Mouse (Mus musculus) ovary, postnatal 10 days (tissue): ENCODE data around the gene Kat2a.

Source experiments
- DNase-seq: peaks from one replicate; pipeline ENCODE4 v3.0.0; 2022; ENCODE audit warnings: low spot score

The Kat2a gene

GRCm38 (mm10) chr11:100735954-100736745 lies 23.9 kb upstream of the Kat2a start:
- DNase-seq: no peak

DNA sequence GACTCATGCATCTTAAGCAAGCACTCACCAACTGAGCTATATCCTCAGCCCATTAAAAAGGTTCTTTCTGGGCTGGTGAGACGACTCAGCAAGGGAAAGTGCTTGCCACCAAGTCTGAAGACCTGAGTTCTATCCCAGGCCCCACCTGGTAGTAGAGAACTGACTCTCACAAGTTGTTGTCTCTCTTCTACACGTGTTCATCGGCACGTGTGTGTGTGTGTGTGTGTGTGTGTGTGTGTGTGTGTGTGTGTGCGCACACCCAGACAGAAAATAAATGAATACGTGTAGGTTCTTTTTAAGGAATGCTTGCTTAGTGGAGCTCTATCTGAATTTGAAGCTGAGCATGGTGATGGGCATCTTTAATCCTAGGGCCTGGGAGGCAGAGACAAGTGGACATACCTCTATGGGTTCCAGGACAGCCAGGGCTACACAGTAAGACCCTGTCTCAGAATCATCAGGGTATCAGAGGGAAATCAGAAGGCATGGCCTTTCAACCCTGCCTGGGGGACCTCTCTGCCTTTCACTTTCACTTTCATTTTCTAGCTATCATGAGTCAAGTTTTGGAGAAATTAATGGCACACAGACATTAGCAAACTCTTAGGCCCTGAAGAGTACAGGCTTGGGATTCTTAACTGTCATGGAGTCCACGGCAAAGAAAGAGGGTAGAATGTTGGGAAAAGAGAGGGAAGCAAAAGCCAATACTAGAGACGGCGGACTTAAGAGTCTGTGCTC lies 23.0 kb upstream of the Kat2a start:
- DNase-seq: no peak

GRCm38 (mm10) chr11:100730477-100731205 lies 18.4 kb upstream of the Kat2a start:
- no peak for DNase-seq

- no peak for DNase-seq
Observed at GRCm38 (mm10) chr11:100729976-100730375, 17.7 kb upstream of the Kat2a start.

- DNase-seq: no peak
Observed at GRCm38 (mm10) chr11:100728601-100729000, 16.3 kb upstream of the Kat2a start.

- no peak for DNase-seq
Observed at GRCm38 (mm10) chr11:100727201-100727600, 14.9 kb upstream of the Kat2a start.

DNA sequence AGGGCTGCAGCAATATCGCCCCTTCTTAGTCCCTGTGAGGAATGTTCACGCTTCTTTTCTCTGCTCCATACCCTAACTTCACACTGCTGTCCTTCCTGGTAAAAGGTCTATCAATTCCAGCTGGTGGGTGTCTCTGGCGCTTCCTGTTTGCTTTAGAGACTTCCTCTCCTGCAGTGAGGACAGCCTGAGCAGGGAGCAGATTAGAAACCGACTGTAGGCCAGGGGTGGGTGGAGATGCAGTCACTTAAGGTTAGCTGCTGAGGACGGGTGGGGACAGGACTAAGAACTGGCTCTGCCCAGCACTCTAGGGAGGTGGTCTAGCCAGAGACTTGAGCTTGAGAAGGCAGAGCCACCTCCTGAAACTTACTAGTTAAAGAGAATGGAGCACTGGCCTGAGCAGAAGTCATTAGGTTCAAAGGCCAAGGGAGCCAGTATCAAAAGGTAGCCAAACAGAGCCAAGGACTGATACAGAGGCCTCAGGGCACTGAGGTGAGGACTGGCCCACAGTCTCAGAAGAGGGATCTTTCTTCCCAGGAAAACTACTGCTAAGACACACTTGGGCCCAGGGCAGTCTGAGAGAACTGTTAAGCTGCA lies 12.8 kb upstream of the Kat2a start:
- DNase-seq: no peak

DNA sequence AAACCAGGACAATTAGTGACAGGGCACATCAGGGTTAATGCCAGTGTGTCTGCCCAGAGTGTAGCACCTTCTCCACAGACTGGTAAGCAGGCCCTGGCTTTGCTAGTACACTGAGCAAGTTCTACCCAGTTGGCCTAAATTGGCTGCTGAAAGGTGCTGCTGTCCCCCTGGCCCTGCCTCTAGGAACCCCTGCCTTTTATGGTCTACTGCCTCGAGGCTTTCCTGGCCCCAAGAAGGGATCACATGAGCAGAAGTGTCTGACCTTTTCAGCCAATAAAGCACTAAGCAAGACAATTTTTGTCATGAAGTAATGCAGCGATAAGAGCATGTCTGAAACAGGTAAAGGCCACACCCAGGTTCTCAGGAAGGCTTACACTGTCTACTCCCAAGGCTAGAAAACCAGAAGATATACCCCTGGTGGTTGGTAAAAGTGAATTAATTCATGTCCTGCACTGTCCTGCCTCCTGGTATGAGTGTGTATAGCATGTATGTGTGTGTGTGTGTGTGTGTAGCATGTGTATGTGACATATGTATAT lies 10.3 kb upstream of the Kat2a start:
- DNase-seq: no peak

- DNase-seq: no peak
Observed at GRCm38 (mm10) chr11:100721776-100722492, 9.7 kb upstream of the Kat2a start.

DNA sequence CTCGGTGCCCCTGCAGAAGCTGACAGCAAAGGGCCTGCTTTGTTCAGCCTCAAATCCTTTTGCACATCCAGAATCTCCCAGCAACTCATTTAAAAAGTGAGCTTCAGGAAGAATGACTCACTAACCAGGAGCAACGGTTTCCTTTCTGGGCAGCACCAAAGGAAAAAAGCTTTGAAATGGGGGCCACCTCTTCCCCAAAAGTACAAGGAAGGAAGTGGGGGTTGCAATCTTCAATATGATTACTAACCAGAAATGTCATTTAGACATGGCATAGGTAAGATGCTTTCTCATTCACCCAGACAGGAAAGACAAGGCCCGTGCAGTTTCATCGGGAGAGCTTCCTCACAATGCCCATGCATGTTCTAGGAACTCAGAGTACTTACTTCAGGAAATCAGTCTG lies 9.0 kb upstream of the Kat2a start:
- no peak for DNase-seq

- DNase-seq: no peak
Observed at GRCm38 (mm10) chr11:100720345-100720744, 8.1 kb upstream of the Kat2a start.

DNA sequence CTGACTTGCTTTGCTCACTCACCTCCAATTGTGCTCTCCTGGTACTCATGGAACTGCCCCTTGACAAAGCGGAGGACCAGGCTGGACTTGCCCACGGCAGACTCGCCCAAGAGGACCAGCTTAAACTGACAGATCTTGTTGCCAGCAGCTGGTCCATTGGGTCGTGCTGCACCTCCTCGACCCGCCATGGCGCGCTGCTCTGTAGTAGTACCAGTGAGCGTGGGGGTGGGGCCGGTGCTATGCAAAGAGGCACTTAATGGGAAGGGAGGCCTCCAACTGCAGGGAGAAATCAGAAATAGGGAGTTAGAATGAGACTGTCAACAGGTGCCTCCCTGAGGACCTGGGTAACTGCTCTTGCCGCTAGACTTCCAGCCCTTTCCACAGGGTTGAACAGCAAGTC lies 7.6 kb upstream of the Kat2a start:
- no peak for DNase-seq

DNA sequence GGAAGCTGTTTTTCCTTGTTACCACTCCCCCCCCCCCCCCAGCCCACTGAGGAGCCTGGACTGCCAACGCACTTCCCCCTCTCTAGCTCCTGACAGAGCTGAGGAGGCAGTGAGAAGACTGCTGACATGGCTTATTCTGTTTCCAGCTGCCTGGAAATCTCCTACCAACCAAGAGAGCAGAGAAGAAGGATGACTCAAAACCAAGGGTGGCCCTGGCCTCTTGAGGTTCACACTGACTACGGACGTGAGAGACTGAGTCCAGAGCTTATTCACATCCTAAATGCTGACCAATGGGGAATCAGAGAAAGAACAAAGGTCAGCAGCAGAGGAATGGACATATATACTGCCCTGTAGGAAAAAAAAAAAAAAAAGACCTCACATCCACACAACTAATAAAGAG lies 7.0 kb upstream of the Kat2a start:
- DNase-seq: no peak

DNA sequence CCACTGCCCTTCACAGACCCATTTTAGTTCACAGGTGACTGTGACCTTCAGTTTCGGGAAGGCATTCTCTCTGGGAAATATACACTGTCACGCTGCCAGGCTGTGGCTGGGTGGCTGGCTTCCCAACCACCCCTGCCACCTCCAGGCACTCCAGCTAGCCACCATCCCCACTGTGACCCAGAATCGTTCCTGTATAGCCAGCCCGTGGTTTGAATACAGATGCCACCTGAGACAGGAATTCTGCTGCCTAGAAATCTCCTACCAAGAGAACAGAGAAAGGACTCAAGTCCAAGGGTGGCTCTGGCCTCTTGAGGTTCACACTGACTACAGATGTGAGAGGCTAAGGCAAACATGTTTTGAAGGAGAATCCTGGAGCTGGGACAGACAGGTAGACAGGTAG lies 6.6 kb upstream of the Kat2a start:
- DNase-seq: no peak

DNA sequence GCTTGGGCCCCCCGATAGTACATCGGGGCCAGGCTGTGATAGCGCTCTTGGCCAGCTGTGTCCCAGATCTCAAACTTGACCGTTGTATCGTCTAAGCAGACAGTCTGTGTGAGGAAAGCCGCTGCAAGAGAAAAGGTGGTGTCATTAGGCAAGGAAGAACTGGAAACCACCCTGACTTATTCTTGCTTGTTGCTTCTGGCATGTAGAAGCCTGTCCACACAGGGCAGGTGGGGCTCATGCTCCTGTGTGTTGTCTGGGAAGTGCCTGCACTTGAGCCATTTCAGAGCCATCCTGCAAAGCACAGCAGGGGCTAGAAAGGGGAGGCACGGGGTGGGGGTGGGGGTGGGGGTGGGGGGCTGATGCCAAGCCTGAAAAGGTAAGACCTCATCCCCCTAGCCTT lies 6.2 kb upstream of the Kat2a start:
- DNase-seq: no peak

- no peak for DNase-seq
Observed at GRCm38 (mm10) chr11:100716649-100717048, 4.4 kb upstream of the Kat2a start.

GRCm38 (mm10) chr11:100714948-100715347 lies 2.7 kb upstream of the Kat2a start:
- no peak for DNase-seq

- no peak for DNase-seq
Observed at GRCm38 (mm10) chr11:100714534-100714915, 2.3 kb upstream of the Kat2a start.

DNA sequence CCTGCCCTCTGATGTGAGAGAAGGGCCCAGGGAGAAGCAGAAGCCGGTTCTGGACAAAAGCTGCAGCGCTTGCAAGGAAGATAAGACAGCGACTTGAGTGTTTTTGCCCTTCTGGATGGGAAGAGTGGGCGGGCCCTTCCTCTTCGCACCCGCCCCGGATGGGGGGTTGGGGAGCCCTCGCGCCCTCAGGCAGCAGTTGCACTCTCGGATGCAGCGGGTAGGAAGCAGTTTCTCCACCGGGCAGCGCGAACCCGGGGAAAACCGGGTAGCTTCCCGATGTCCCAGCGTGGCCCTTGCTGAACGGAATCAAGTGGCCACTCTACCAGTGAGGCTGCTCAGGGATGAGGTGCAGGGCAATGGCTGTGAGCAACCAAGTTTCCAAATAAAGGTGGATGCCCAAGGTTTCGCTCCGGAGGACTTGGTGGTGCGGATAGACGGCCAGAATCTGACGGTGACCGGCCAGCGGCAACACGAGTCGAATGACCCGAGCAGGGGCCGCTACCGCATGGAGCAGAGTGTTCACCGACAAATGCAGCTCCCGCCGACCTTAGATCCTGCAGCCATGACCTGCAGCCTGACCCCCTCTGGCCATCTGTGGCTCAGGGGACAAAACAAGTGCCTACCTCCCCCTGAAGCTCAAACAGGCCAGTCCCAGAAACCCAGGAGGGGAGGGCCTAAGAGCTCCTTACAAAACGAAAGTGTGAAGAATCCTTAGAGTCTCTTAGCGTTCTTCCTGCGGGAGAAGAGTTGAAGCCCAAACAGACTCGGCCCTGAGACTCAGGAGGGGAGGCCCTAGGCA lies 1.7 kb upstream of the Kat2a start, which contains the start of gene Hspb9:
Gene Hspb9, plus strand, starts transcription at position 116 of the 799 bp plus-strand sequence.
- no peak for DNase-seq

DNA sequence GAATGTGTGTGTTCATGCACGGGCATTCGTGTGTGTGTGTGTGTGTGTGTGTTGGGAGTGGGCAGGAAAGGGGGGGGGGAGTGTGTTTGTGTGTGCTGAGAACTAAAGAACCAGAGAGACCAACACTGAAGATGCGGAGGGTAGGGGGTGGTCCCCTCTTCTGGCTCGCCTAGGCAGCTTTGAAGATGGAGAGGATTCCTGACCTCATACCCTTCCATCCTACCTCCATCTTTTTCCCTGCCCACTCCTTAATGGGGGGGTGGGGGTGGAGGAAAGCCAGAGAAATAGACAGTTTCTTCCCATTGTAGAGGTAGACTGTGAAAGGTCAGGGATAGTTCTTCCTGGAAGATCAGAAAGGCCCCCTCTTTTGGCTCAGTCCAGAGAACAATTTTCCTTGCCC lies 909 bp upstream of the Kat2a start:
- DNase-seq: no peak

DNA sequence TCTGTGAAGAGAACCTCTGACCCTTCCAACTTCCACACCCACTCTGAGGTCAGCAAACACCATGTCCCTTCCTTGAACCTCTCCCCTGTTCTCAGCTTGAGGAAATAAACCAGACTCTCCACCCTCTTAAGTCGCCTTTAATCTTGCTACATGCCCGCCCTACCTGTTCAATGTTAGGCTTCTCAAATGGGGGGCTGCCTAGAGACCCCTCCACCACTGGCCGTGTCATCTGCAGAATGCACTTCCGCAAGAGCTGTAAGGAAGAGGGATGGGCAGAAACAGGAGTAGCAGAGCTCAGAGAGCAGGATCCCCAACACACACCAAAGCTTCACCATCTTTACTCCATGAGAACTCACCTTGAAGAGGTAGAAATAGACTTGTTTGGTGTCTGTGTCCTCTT lies 1.3 kb downstream of the Kat2a start:
- no peak for DNase-seq
